Mouse (Mus musculus) yolk sac, embryonic 10.5 days (tissue): Measurements from ENCODE around the gene Ctf1.

Source experiments
- DNase-seq: peaks from one replicate; pipeline ENCODE4 v3.0.0-alpha.2; 2017; ENCODE audit warnings: low spot score

Gene Ctf1

DNA sequence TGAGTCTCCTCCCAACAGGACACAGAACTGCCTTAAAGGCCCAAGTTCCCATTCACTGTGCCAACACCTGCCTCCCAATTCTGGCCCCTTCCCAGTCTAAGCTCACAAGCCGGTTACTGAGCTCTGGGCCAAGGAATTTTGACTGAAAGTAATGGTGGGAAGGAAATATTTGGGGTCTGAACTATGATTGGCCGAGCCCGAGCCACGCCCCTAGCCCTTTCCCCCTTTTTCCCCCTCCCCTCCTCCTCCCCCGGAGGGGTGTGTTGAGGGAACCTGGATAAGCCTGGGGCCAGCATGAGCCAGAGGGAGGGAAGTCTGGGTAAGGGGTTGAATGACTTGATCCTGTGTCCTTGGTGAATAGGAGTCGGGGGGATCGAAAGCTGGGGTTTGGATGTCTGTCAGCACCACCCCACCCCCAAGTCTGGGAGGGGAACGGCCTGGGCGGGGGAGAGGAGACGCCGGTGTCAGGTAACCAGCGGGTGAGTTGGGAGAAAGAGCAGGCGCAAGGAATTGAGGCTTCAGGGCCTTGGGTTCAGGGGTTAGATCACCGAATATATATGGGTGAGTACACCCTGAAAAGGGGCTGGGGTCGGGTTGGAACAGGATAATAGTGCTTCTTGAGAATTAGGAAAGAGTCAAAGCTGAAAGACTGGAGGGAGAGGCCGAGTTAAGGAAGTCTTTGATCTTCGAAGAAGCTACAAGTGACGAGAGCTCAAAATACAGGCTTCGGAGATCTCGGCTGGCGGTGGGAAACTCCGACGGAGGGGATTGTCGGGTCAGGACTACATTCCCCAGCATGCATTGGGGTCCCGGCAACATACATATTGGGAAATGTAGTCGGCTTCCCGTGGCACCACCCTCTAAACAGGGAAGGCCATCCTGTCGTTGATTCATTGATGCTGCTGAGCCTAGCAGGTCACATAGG is at the start of gene Ctf1:
Gene Ctf1, plus strand, starts transcription at position 276 of the 925 bp plus-strand sequence.
- peak; percentile 86 for DNase-seq

DNA sequence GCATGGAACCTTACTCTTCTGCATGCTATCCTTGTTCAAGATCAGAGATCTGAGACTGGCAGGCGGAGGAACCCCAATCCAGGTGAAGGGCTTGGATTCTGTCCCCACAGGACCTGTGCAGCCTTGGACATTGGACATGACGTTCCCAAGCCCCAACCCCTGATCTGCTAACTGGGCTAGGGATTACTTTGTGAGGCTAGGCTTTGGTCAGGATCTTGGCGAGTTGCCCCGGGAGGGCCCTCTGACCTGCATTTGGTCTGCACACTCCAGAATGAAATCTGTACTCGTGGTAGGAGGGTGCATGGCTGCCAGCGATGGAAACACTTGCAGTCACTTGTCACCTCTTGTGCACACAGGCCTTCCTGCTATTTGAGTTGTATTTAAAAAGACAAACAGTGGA is 49.6 kb upstream of the Ctf1 start:
- no peak for DNase-seq

GRCm38 (mm10) chr7:127666066-127666654 is 46.4 kb upstream of the Ctf1 start:
- DNase-seq, result no peak

DNA sequence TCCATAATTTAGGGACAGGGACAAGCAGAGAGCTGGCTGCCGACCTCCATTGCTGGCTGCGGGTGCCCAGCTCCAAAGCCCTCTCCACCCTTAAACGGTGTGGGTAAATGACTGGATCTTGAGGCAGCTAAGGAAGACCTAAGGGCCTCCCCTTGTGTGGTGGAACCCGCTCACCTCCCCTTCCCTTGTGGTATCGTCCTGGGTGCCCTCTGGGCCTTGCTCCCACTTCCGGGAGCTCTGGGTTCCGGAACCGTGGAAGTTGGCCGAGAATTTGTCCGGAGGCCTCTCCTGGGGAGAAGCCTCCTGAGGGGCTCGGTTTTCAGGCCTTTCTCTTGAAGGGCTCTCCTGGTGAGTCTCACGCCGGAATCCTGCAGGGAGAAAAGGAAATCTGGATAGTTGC is 45.9 kb upstream of the Ctf1 start:
- DNase-seq, result no peak

GRCm38 (mm10) chr7:127667171-127667570 is 45.4 kb upstream of the Ctf1 start:
- no peak for DNase-seq

GRCm38 (mm10) chr7:127671880-127672774 is 40.4 kb upstream of the Ctf1 start:
- DNase-seq, result peak; percentile 70

GRCm38 (mm10) chr7:127672776-127673175 is 39.8 kb upstream of the Ctf1 start:
- DNase-seq, result no peak

DNA sequence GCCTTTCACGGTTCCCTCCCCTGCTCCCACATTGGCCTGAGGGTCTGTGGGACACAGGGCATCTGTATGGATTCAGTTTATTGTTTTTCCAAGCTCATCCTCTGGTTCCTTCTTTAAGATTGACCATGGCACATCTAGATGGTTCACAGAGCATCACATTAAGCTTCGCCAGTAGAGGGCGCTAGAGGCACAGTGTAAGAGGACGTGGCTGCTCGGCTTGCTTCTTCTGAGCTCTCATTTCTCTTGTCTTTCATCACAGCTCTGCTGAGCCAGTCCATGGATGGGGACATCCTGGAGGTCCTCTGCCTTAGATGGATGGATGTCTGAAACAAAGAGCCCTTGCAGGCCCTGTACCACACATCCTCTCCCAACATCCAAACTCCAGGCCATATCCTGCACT is 37.6 kb upstream of the Ctf1 start:
- peak; percentile 78 for DNase-seq

GRCm38 (mm10) chr7:127675391-127675811 is 37.1 kb upstream of the Ctf1 start:
- DNase-seq, result no peak

GRCm38 (mm10) chr7:127677077-127677476 is 35.5 kb upstream of the Ctf1 start:
- DNase-seq, result no peak

GRCm38 (mm10) chr7:127677609-127678008 is 34.9 kb upstream of the Ctf1 start:
- DNase-seq, result no peak

- no peak for DNase-seq
These were observed 33.7 kb upstream of the Ctf1 start for GRCm38 (mm10) chr7:127678811-127679210.

DNA sequence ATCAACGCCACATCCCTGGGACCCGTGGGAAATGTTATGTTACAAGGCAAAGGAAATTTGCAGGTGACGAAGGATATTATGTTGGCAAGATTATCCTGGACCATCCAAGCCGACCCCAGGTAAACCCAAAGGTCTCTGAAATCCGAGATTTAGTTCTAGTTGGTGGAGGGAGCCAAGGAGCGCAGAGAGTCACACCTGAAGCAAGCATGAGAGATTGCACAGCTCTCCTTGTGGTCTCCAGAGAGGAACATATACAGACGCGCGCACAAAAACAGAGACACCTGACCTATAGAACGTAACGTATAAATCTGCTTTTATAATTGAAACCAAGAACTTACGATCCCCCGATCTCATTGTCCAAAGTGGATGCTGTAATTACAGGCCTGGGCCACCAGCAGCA is 32.0 kb upstream of the Ctf1 start:
- no peak for DNase-seq

GRCm38 (mm10) chr7:127681888-127682553 is 30.5 kb upstream of the Ctf1 start:
- no peak for DNase-seq

- DNase-seq, result no peak
These were observed 27.1 kb upstream of the Ctf1 start for GRCm38 (mm10) chr7:127685304-127686018.

GRCm38 (mm10) chr7:127686740-127687449 is 25.6 kb upstream of the Ctf1 start:
- DNase-seq, result peak; percentile 72

GRCm38 (mm10) chr7:127688935-127689334 is 23.6 kb upstream of the Ctf1 start:
- DNase-seq, result no peak

- no peak for DNase-seq
These were observed 22.8 kb upstream of the Ctf1 start for GRCm38 (mm10) chr7:127689626-127690280.

DNA sequence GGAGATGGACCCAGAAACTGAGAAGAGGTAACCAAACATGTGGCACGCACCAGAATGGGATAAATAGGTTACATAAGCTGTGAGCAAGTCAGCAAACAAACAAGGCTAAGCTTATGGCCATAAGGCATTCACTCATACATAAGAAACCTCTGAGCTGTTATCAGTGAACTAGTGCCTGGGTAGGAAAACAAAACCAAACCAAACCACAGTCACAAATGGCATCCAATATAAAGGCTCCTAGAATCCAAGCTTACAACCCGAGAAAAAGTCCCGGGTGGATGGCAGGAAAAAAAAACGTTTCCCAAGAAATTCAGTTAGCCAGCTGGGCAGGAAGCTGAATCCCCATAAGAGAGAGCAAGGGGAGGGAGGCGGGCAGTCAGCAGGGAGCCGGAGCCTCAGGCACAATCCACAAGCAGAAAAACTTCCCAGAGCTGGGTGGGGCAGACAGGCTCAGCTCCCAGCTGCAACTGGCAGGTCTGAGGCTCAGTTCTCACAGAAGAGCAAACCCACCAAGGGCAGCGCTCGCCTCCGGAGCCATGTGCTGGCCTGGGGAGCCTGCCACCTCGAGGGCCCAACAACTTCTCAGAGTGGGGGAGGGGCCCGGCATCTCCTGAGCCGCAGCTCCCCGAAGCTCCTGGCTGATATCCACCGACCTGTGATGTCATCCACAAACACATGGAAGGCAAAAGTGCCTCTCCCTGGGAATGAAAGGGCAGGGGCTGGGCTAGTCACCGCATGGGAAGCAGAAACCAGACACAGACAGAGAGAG is 21.1 kb upstream of the Ctf1 start:
- peak; percentile 80 for DNase-seq
